Mouse (Mus musculus) E14TG2a.4 (cell line): ENCODE results near the gene Dnase2a.
A peak's percentile ranks its signal among the peaks of the same experiment; 100 is the strongest.

Experiments used
- H3K27me3 ChIP-seq: 2 replicates; pipeline ENCODE4 v1.6.1; 2014; ENCODE audit warnings: low read length, control low read depth; ENCODE audit not compliant: insufficient read depth
- H3K36me3 ChIP-seq: 2 replicates; pipeline ENCODE4 v1.6.1; 2014; ENCODE audit warnings: low read length, control low read depth; ENCODE audit not compliant: insufficient read depth
- H3K4me1 ChIP-seq: replicated peaks from 2 replicates; pipeline ENCODE4 v1.6.1; 2014; ENCODE audit warnings: low read depth, low read length, control low read depth
- H3K4me3 ChIP-seq: replicated peaks from 2 replicates; pipeline ENCODE4 v1.5.1; 2014; ENCODE audit warnings: mild to moderate bottlenecking, low read length
- H3K9me3 ChIP-seq: 2 replicates; pipeline ENCODE4 v1.6.1; 2014; ENCODE audit warnings: low read length, control low read depth
- CTCF ChIP-seq: conservative IDR thresholded peaks from 2 replicates; pipeline ENCODE4 v1.5.1; 2014; ENCODE audit warnings: low read length
- NANOG ChIP-seq: IDR thresholded peaks from 2 replicates; pipeline ENCODE4 v1.6.1; 2014; ENCODE audit warnings: borderline replicate concordance, low read length, mixed read lengths
- POU5F1 ChIP-seq: IDR thresholded peaks from 2 replicates; pipeline ENCODE4 v1.6.1; 2014; ENCODE audit warnings: low read length, borderline replicate concordance

The Dnase2a gene

DNA sequence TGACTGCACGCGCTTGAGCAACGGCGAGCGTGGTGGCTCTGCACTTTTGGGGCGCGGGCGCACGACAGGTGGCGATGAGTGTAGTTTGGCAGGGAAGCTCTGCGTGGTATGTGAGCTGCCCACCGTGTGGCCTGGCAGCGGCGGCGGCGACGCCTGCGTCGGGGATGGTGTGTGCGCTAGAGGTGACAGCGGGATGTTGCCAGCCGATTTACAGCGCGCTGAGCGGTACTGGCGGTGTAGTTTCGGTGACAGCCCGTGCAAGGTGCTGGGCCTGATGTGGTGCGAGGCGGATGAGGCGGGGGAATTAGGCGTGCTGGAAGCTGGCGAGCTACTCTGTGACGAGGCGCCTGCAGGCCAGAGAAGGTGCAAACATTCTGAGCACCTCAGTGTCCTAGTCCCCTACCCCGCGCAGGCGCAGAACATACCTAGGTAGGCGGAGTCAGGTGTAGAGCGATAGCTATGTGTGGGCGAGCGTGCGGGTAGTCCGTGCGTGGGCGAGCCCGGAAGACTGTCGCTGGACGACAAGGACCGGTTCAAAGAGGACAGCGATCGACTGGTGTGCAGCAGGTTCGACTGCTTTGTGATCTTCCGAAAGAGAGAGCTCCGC is 4.6 kb downstream of the Dnase2a start:
- H3K4me1 ChIP-seq = peaks cover 77% of the 10 kb centered on the region

DNA sequence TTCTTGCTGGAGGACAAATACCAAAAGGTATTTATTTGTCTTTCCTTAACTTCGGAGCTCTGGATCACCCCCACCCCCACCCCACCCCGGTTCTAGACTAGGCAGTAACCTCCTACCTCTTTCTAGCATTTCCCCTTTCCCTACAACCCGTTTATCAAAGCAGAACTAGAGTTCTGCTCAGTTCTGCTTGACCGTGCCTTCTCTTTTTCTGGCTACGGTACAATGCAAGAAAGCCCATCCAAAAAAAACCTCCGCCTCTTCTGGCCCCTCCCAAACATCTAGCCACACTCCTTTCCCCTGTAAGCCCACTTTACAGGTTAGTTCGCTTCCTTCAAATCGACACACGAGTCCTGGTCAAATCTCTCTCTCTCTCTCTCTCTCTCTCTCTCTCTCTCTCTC is 5.1 kb downstream of the Dnase2a start:
- Histone ChIP-seq H3K27me3 (peaks cover 23% of the 10 kb centered on the region), H3K4me1 (peaks cover 80% of the 10 kb centered on the region), H3K36me3 (peaks cover 66% of the 10 kb centered on the region), H3K9me3 (no peaks in the 10 kb centered on the region), H3K4me3 (peak overlapping the region; percentile 85)
- no peak for TF ChIP-seq NANOG
- TF ChIP-seq POU5F1 = no peak
- no peak for TF ChIP-seq CTCF

More for the DNA sequence above, 4.6 kb downstream of the Dnase2a start:
- peak overlapping the region; percentile 85 for H3K4me3 ChIP-seq
- no peak for TF ChIP-seq CTCF
- no peak for TF ChIP-seq NANOG
- TF ChIP-seq POU5F1 = no peak
- H3K9me3 ChIP-seq = no peaks in the 10 kb centered on the region
- peaks cover 23% of the 10 kb centered on the region for H3K27me3 ChIP-seq
- H3K36me3 ChIP-seq = peaks cover 62% of the 10 kb centered on the region

DNA sequence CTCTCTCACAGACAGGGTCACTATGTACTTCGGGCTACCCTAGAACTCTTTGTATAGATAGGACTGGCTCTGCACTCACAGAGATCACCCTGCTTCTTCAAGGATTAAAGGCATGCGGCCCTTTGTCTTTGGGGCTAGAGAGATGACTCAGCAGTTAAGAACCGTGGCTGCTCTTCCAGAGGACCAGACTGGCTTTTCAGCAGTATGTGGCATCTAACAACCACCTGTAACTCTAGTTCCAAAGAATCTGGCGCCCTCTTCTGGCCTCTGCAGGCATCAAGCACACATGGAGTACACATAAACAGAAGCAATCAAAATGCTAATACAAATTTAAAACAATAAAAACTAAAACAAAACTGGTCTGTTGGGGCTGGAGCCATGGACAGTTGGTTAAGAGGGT is 5.6 kb downstream of the Dnase2a start:
- H3K27me3 ChIP-seq = peaks cover 23% of the 10 kb centered on the region
- H3K36me3 ChIP-seq = peaks cover 66% of the 10 kb centered on the region
- TF ChIP-seq CTCF = peak; percentile 93
- TF ChIP-seq NANOG = no peak
- no peak for TF ChIP-seq POU5F1
- no peaks in the 10 kb centered on the region for H3K9me3 ChIP-seq
- H3K4me1 ChIP-seq = peaks cover 83% of the 10 kb centered on the region
- peak overlapping the region; percentile 85 for H3K4me3 ChIP-seq

DNA sequence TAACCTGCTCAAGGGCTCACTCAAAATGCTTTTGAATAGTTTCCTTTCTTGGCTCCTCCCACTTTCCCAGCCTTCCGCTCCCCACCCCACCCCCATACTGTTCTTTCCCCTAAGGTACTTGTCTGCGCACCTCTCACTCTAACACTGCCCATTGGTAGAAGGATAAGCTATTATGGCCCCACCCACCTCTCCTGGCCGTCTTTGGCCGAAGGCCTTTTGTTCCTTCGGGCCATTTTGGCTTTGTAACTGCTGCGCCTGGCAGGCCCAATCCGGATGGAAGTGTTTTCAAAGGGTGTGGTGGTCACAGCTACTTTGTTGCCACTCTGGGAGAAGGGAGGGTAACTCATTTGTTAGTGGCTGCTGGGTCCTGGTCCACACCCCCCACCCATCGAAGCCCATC is 6.9 kb downstream of the Dnase2a start:
- TF ChIP-seq CTCF (no peak), POU5F1 (no peak), NANOG (no peak)

DNA sequence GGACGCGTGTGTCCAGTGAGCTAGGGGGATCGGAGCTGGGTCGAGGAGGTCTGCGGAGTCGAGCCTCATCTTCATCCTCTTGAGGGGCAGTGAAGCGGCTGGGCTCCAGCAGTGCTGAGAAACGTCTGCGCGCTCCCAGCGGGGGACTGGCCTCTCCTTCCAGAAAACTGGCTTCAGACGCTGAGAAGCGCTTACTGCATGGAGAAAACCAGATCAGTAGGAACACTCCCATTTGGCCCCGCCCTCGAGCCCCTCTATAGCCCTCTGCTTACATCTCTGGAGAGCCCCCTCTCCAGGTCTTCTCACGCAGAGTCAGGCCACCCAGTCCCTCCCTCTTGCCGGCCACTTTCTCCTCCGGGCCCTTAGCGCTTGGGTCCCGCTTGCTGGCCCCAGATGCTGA is 9.4 kb downstream of the Dnase2a start:
- Histone ChIP-seq H3K27me3 (peaks cover 2% of the 10 kb centered on the region), H3K4me1 (peaks cover 79% of the 10 kb centered on the region), H3K36me3 (peaks cover 76% of the 10 kb centered on the region), H3K9me3 (no peaks in the 10 kb centered on the region), H3K4me3 (peak overlapping the region; percentile 68)
- no peak for TF ChIP-seq POU5F1
- no peak for TF ChIP-seq NANOG
- no peak for TF ChIP-seq CTCF

More for the DNA sequence above, 6.9 kb downstream of the Dnase2a start:
- peaks cover 83% of the 10 kb centered on the region for H3K4me1 ChIP-seq
- H3K36me3 ChIP-seq = peaks cover 69% of the 10 kb centered on the region
- no peaks in the 10 kb centered on the region for H3K9me3 ChIP-seq
- peak overlapping the region; percentile 85 for H3K4me3 ChIP-seq
- peaks cover 21% of the 10 kb centered on the region for H3K27me3 ChIP-seq

DNA sequence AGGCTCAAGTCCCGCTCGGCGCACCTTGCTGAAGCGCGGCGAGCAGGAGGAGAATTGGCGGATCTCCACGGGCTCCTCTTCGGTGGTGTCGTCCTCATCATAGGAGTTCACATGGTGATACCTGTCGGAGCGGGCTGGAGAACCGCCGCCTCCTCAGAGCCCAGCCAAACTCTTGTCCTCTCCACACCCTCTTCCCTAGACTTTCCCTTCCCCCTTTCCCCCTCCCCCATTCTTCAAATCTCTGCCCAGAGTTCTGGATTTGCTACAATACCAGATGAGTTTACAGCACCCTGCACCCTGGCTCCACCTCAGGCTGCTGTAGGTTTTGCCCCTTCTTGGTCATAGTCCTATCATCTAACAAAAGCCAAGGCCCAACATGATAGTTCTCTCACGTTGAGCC is 10.3 kb downstream of the Dnase2a start:
- peaks cover 76% of the 10 kb centered on the region for H3K36me3 ChIP-seq
- H3K27me3 ChIP-seq = no peaks in the 10 kb centered on the region
- H3K4me3 ChIP-seq = peak overlapping the region; percentile 68; the same call in 1 of the 2 replicates
- H3K4me1 ChIP-seq = peaks cover 81% of the 10 kb centered on the region
- H3K9me3 ChIP-seq = no peaks in the 10 kb centered on the region
- TF ChIP-seq NANOG (no peak), POU5F1 (no peak), CTCF (no peak)

DNA sequence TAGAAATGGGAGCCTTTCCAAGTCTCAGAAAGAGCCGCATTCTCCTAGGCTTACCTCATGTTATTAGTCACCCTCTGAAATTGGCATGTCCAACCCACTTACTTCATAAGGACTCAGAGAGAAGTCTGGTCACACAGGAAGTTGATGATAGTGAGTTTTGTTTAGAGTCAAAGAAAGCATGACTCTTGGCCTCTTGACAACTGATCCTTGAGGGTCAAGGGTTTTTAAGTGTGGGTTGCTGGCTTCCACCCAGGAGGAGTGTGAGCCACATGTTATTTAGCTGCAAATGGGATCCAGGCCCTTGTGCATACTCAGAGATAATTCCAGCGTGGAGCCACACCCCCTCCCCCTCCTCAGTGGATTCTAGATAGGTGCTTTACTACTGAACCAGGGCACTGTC is 13.2 kb downstream of the Dnase2a start:
- Histone ChIP-seq H3K9me3 (no peaks in the 10 kb centered on the region), H3K36me3 (peaks cover 56% of the 10 kb centered on the region), H3K4me1 (peaks cover 70% of the 10 kb centered on the region), H3K27me3 (no peaks in the 10 kb centered on the region), H3K4me3 (no peak overlapping the region)
- no peak for TF ChIP-seq CTCF
- no peak for TF ChIP-seq NANOG
- no peak for TF ChIP-seq POU5F1

DNA sequence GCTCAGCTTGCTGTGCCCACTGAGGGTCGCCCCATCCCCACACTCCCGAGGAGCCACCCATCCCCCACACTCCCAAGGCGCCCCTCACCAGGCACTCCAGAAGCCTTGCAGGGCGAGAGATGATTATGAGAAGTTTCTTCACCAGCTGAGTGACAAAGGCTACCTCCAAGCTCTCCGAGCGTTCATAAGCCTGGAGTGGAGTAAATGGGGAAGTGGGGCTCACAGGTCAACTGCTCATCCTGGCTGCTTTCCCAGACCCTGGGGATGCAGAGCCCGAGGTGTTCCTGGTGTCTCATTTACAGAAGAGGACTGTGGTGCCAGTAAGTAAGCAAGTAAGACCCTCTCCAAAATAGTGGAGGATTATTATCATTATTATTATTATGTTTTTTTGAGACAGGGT is 17.2 kb downstream of the Dnase2a start:
- Histone ChIP-seq H3K9me3 (no peaks in the 10 kb centered on the region), H3K4me3 (no peak overlapping the region), H3K36me3 (peaks cover 22% of the 10 kb centered on the region), H3K4me1 (peaks cover 43% of the 10 kb centered on the region), H3K27me3 (peaks cover 32% of the 10 kb centered on the region)
- TF ChIP-seq NANOG = no peak
- no peak for TF ChIP-seq POU5F1
- no peak for TF ChIP-seq CTCF

DNA sequence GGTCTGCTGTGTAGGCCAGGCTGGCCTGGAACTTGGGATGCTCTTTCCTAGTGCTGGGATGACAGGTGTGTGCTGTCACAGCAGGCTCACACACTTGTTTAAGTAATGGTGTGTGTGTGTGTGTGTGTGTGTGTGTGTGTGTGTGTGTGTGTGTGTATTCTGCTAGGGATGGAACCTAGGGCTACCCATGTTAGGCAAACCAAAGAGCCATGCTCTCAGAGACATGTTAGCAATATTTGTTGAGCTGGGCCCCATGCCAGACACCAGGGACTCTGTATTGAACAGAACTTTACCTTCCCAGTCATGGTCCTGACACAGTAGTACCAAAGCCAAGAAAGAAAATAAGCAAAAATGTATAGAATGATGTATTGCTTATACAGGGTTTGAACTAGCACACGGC is 19.2 kb downstream of the Dnase2a start:
- TF ChIP-seq NANOG = no peak
- no peak for TF ChIP-seq POU5F1
- no peak for TF ChIP-seq CTCF

More for the DNA sequence above, 19.2 kb downstream of the Dnase2a start:
- peaks cover 3% of the 10 kb centered on the region for H3K36me3 ChIP-seq
- peaks cover 28% of the 10 kb centered on the region for H3K4me1 ChIP-seq
- H3K27me3 ChIP-seq = peaks cover 49% of the 10 kb centered on the region
- no peak overlapping the region for H3K4me3 ChIP-seq
- no peaks in the 10 kb centered on the region for H3K9me3 ChIP-seq
